Mouse (Mus musculus) spleen, adult 2 months (tissue): Measurements from ENCODE around the gene Umad1.

ENCODE experiments used
- CTCF ChIP-seq: fragments of 200-500 bp; IDR thresholded peaks from 2 replicates; pipeline ENCODE4 v1.5.1; 2011; ENCODE audit warnings: mild to moderate bottlenecking, inconsistent platforms; ENCODE audit not compliant: insufficient read depth, insufficient read length, insufficient replicate concordance; ENCODE audit errors: extremely low read depth
- POLR2A ChIP-seq: fragments of 200-500 bp; IDR thresholded peaks from 2 replicates; pipeline ENCODE4 v1.6.1; 2011; ENCODE audit warnings: low read depth, low read length, inconsistent platforms

DNA sequence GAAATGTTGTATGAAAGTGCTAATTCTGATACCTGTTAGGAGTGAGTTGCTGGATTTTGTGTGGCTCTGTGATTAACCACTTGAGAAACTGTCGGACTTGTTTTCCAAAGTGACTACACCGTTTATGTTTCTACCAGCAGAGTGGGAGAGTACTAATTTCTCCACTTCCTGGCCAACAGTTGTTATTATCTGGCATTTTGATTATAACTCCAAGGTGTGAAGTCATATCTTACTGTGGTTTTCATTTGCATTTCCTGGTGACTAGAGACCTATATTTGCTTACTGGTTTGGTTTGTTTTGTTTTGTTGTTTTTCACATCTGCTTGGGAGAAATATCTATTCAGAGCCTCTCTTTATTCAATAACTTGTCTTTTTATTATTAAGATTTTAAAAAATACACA is 149.2 kb downstream of the Umad1 start:
- no peak for TF ChIP-seq POLR2A
- no peak for TF ChIP-seq CTCF
